ENCODE assay signal across 7 mouse cellular contexts in genomic region chr13:24844983-24845955, GRCm38 (mm10). TPM values are rescaled to one million over a fixed set of nuclear protein-coding genes. Genes with fewer than 3 reads are reported as not detected.
A peak's percentile ranks its signal among the peaks of the same experiment; 100 is the strongest.
DNase-seq lines count a peak whose midpoint lies in the region; ATAC-seq and TF ChIP-seq lines count a peak whose summit lies in the region.

Gene D130043K22Rik, plus strand, starts transcription at chr13:24845135.

- H3K27me3 ChIP-seq in ES-Bruce4 (ENCODE audit: control insufficient read depth, insufficient read depth, low read length, poor library complexity, severe bottlenecking), result no peaks in the 10 kb centered on the region
- H3K27me3 ChIP-seq in heart, postnatal 0 days (ENCODE audit: control insufficient read depth, insufficient read depth, low read length), result no peaks in the 10 kb centered on the region

- TF ChIP-seq POLR2A in ES-Bruce4 (IDR thresholded peaks at IDR 0.05; ENCODE audit: insufficient read depth, low read length), result no peak

- H3K4me2 ChIP-seq in heart, postnatal 0 days (ENCODE audit: low read depth, low read length), result peak within 1 kb of the TSS; percentile 68

- peak; percentile 50 to 60 for DNase-seq in adrenal gland, adult 18-20 months (ENCODE audit: low spot score in 2 of 2)
- peak; percentile 72 for DNase-seq in embryo, embryonic 9.5 days (ENCODE audit: extremely low spot score)
- DNase-seq in heart, postnatal 0 days (ENCODE audit: low spot score), result no peak
- DNase-seq in layer of hippocampus, postnatal 36 days, result peak; percentile 72 to 75
- DNase-seq in lung, postnatal 14 days, result peak; percentile 12
- peak; percentile 67 to 69 for DNase-seq in right cerebral cortex, postnatal 36 days (ENCODE audit: low spot score in 2 of 2)

- no peak within 1 kb of the TSS for H3K9ac ChIP-seq in ES-Bruce4 (ENCODE audit: low read depth, poor library complexity, severe bottlenecking)
- no peak within 1 kb of the TSS for H3K9ac ChIP-seq in heart, postnatal 0 days (replicated peaks; ENCODE audit: low read depth, low read length)

- peak; percentile 64 for ATAC-seq in heart, postnatal 0 days (ENCODE audit: insufficient read depth, low read depth)

- peaks cover 11% of the 10 kb centered on the region for H3K36me3 ChIP-seq in ES-Bruce4 (ENCODE audit: control insufficient read depth, insufficient read depth, low read length, poor library complexity, severe bottlenecking)
- H3K36me3 ChIP-seq in heart, postnatal 0 days (replicated peaks; ENCODE audit: control insufficient read depth, insufficient read depth, low read length), result peaks cover 13% of the 10 kb centered on the region

- TF ChIP-seq EP300 in ES-Bruce4 (IDR thresholded peaks at IDR 0.05; ENCODE audit: insufficient read depth, low read depth, low read length), result no peak
- no peak for TF ChIP-seq EP300 in heart, postnatal 0 days (IDR thresholded peaks at IDR 0.05; ENCODE audit: low read depth)

- peak within 1 kb of the TSS; percentile 60 for H3K4me3 ChIP-seq in ES-Bruce4 (ENCODE audit: low read depth, low read length)
- H3K4me3 ChIP-seq in heart, postnatal 0 days (ENCODE audit: low read depth, low read length), result peak within 1 kb of the TSS; percentile 41

- TF ChIP-seq CTCF in ES-Bruce4 (IDR thresholded peaks at IDR 0.05; ENCODE audit: low read depth, low read length), result no peak
- TF ChIP-seq CTCF in heart, postnatal 0 days (IDR thresholded peaks at IDR 0.05; ENCODE audit: low read depth), result no peak

- 19% methylated on average over 40 of the region's 40 CpGs for WGBS in heart, postnatal 0 days

- no peaks in the 10 kb centered on the region for H3K9me3 ChIP-seq in ES-Bruce4 (replicated peaks; ENCODE audit: control insufficient read depth, insufficient read depth, low read length, poor library complexity, severe bottlenecking)
- no peaks in the 10 kb centered on the region for H3K9me3 ChIP-seq in heart, postnatal 0 days (replicated peaks; ENCODE audit: control insufficient read depth, low read length)

- H3K4me1 ChIP-seq in ES-Bruce4 (ENCODE audit: control insufficient read depth, insufficient read depth, low read length), result no peaks in the 10 kb centered on the region
- 0 out of 2 replicates have a peak, but pooled peaks cover 5% of the 10 kb centered on the region for H3K4me1 ChIP-seq in heart, postnatal 0 days (ENCODE audit: control insufficient read depth, insufficient read depth)

- no peak within 1 kb of the TSS for H3K27ac ChIP-seq in ES-Bruce4 (ENCODE audit: insufficient read depth, low read length)
- no peak within 1 kb of the TSS for H3K27ac ChIP-seq in heart, postnatal 0 days (ENCODE audit: low read depth)

RNA-seq across cellular contexts. Expression of gene D130043K22Rik, which starts in this region (rescaled TPM):
- not detected in 2 replicates for polyA plus RNA-seq in ES-Bruce4 (2011; ENCODE audit: insufficient read depth, insufficient read length, low read depth, missing spikeins)
- total RNA-seq in adrenal gland, adult 18-20 months (2021), result under 1 TPM; 0.51 to 0.66 TPM
- total RNA-seq in heart, postnatal 0 days (2014; rRNA removed; ENCODE audit: low replicate concordance), result not detected in 2 replicates
- polyA plus RNA-seq in heart, postnatal 0 days (2015; fragmentation: Nextera tagmentation; extraction: Ambion mirVana), result 0.03 TPM in 1 of 2 replicates, not detected in the other
- total RNA-seq in layer of hippocampus, postnatal 36 days (2021), result 10 to 100 TPM; 26.8 to 28.0 TPM

Comparison
In these comparisons a context has a peak if more than half of its experiments do, and no peak if none do; other contexts are left out.
1. RNA of gene D130043K22Rik (total RNA-seq): 26.8 to 28.0 TPM in layer of hippocampus, postnatal 36 days; 0.51 to 0.66 TPM in adrenal gland, adult 18-20 months and not detected in heart, postnatal 0 days; every median in the first group is over 10 times any median in the second.
2. Peak in DNase-seq in adrenal gland, adult 18-20 months; RNA of the gene not detected or under 1 TPM.
3. Peak in ATAC-seq, H3K4me3 ChIP-seq and H3K4me2 ChIP-seq in heart, postnatal 0 days; RNA of the gene not detected or under 1 TPM.